Mouse (Mus musculus) embryo, embryonic 10 days (tissue): ENCODE results near the gene Gmppa.

Experiments used
- DNase-seq: peaks from one replicate; pipeline ENCODE4 v3.0.0-alpha.2; 2015; ENCODE audit warnings: low spot score

Gene Gmppa

DNA sequence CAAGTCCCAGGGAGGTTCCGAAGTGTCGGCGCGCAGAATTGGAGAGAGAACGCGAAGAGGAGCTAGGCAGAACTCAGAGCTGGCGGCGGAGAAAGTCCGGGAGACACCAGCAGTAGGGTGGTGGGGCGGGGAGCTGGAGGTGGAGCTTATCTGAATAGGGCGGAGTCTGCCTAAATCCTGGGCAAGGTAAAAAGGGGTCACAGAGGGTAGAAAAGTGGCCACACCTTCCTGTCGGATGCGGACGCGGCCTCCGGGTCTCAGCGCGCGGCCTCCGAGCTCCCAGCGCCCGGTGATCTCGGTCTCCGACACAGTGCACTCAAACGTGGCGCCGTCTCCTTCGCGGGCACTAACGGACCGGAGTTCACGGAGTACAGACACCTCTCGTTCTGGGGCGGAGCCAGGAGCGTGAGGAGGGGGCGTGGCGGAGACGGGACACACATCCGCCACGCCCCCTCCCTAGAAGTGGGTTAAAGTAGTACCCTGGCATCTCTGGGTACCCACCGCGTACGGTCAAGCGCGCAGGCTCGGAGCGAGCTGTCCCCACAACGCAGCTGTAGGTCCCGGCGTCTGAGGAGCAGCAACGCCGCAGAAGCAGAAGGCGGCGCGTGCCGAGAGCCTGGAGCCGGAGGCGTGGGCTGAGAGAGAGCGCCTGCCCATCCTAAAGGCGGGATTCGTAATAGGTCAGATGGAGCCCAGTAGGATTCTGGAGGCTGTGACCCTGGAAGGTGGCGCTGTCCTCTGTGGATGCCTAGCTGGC lies 51.9 kb downstream of the Gmppa start:
- peak; percentile 91 for DNase-seq

DNA sequence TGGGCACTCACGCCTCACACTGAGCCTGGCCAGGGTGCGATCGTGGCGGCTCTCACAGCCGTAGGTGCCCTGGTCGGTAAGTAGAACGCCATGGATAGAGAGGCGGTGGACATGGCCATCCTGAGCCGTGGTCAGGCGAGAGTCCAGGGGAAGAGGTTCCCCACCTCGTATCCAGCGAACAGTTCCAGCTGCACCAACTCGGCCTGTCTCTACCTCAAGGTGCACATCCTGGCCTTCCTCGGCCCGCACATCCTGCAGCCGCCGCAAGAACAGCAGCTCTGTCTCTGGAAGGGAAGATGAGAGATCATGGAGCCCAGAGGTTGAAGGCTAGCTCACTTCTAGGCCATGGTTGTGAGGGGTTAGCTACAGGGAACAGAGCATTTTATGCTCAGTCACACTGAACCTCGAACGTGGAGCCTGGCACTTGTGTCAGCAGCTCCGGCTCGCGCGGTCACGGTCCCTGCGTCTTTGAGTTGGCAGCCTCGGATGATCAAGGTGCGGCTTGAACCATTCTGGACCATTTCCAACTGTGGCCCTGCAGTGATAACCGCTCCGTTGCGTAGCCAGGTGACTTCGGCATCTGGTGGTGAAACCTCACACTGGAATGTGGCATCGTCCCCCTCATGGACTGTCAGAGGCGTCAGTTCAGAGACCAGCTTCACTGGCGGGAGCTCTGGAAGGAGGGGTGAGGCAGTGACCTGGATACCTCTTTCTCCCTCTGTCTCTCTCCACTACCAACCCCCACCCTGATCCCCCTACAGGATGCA lies 55.2 kb downstream of the Gmppa start:
- DNase-seq: no peak

DNA sequence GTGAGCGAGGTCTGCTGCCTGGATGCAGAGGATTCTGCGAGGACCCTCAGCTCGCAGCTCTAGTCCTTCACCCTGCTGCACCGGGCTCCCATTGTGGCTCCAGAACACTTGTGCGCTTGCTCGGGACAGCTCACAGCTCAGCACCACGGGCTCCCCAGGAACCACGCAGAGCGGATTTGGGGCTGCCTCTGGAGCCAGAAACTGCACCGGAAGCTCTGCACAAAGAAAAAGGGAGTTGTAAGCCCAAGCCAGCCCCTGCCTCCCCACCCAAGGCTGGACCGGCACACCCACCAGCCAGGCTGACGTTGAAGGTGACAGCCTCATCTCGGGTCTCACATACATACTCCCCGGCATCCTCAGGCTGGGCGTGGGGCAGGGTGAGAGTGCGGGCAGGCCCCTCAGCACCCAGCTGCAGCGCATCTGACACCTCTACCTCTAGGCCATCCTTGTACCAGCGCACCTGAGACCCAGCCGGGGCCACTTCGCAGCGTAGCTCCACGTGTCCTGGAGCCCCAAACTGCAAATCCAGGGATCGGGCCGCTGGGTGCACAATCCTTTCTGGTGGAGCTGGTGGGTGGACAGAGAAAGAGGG lies 56.9 kb downstream of the Gmppa start:
- DNase-seq: no peak
